Mouse (Mus musculus): ENCODE results near the gene Smurf1. TPM values are rescaled to one million over a fixed set of nuclear protein-coding genes. Genes with fewer than 3 reads are reported as not detected.
A peak's percentile ranks its signal among the peaks of the same experiment; 100 is the strongest.

The Smurf1 gene
- polyA plus RNA-seq (2016; fragmentation: Nextera tagmentation; extraction: Ambion mirVana) = 12.1 and 13.0 TPM in 2 replicates

DNA sequence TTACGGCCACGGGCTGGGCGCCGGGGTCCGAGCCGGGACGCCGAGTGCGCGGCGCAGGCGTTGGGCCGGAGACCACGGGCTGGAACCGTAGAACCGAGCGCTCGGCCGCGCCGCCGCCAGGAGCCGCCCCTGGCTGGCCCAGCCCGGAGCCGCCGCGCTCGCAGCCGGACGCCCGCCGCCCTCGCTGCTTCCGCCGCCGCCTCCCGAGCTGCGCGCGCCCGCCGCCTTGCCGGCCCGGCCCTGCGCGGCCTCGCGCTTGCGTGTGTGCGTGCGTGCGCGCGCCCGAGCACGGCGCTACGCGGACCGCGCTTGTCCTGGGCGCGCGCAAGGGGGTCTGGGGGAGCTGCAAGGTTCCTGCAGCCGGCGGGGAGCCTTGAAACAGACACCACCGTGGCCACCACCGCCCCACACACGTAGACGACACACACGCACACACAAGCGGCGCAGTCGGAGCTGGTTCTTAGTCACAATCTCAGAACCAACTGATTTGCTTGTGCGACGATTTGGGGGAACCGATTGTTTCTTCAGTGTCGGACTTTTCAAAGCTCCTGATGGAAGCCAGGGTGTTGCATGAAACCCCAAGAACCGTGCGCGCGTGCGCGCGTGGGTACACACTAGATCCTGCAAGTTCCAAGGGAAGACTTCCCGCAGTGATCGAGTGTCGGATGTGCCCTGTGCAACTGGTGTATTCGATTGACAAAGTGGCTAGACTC lies at the start of gene Smurf1:
Gene Smurf1 (minus strand): TSS at position 209 of the 713 bp plus-strand sequence.
- peak; percentile 91 for DNase-seq (ENCODE audit: extremely low spot score, low spot score)
- H3K4me3 ChIP-seq = peak within 1 kb of the TSS; percentile 87
- peaks cover 29% of the 10 kb centered on the region for H3K4me1 ChIP-seq
- 2% methylated on average over 89 of the region's 89 CpGs for WGBS
- peak within 1 kb of the TSS; percentile 95 for H3K27ac ChIP-seq
- H3K27me3 ChIP-seq (ENCODE audit: poor library complexity, severe bottlenecking) = peaks cover 18% of the 10 kb centered on the region
- H3K36me3 ChIP-seq (replicated peaks) = 0 out of 2 replicates have a peak, but pooled peaks cover 5% of the 10 kb centered on the region
- H3K9me3 ChIP-seq = no peaks in the 10 kb centered on the region

- no peaks in the 10 kb centered on the region; the same call in 1 of the 2 replicates for H3K4me1 ChIP-seq
- no peak overlapping the region for H3K4me3 ChIP-seq
- no peaks in the 10 kb centered on the region for H3K9me3 ChIP-seq
- no peak overlapping the region for H3K27ac ChIP-seq
- DNase-seq (ENCODE audit: extremely low spot score, low spot score) = no peak
- H3K36me3 ChIP-seq (replicated peaks) = no peaks in the 10 kb centered on the region
- 78% methylated on average over 1 of the region's 1 CpGs for WGBS
- H3K27me3 ChIP-seq (ENCODE audit: poor library complexity, severe bottlenecking) = no peaks in the 10 kb centered on the region
These were observed 48.6 kb upstream of the Smurf1 start for GRCm38 (mm10) chr5:145014278-145014677.

- DNase-seq (ENCODE audit: extremely low spot score, low spot score) = no peak
- H3K9me3 ChIP-seq = no peaks in the 10 kb centered on the region
- no peaks in the 10 kb centered on the region for H3K27me3 ChIP-seq (ENCODE audit: poor library complexity, severe bottlenecking)
- H3K4me1 ChIP-seq = no peaks in the 10 kb centered on the region; the same call in 1 of the 2 replicates
- 91% methylated on average over 15 of the region's 15 CpGs for WGBS
- no peaks in the 10 kb centered on the region for H3K36me3 ChIP-seq (replicated peaks)
- no peak overlapping the region for H3K27ac ChIP-seq
- H3K4me3 ChIP-seq = no peak overlapping the region
These were observed 43.4 kb upstream of the Smurf1 start for GRCm38 (mm10) chr5:145008878-145009659.

- DNase-seq (ENCODE audit: extremely low spot score, low spot score) = no peak
- Histone ChIP-seq H3K9me3 (no peaks in the 10 kb centered on the region), H3K36me3 (replicated peaks) (no peaks in the 10 kb centered on the region), H3K4me1 (no peaks in the 10 kb centered on the region; the same call in 1 of the 2 replicates), H3K27me3 (ENCODE audit: poor library complexity, severe bottlenecking) (no peaks in the 10 kb centered on the region), H3K4me3 (no peak overlapping the region), H3K27ac (no peak overlapping the region)
- WGBS = 86% methylated on average over 6 of the region's 6 CpGs
These were observed 39.9 kb upstream of the Smurf1 start for GRCm38 (mm10) chr5:145005596-145005995.

GRCm38 (mm10) chr5:145004495-145004894 lies 38.8 kb upstream of the Smurf1 start:
- Histone ChIP-seq H3K4me3 (no peak overlapping the region), H3K27me3 (ENCODE audit: poor library complexity, severe bottlenecking) (no peaks in the 10 kb centered on the region), H3K9me3 (no peaks in the 10 kb centered on the region), H3K36me3 (replicated peaks) (no peaks in the 10 kb centered on the region), H3K4me1 (no peaks in the 10 kb centered on the region), H3K27ac (no peak overlapping the region)
- no peak for DNase-seq (ENCODE audit: extremely low spot score, low spot score)
- 88% methylated on average over 9 of the region's 9 CpGs for WGBS

GRCm38 (mm10) chr5:145003362-145003761 lies 37.7 kb upstream of the Smurf1 start:
- Histone ChIP-seq H3K9me3 (no peaks in the 10 kb centered on the region), H3K36me3 (replicated peaks) (no peaks in the 10 kb centered on the region), H3K27ac (no peak overlapping the region), H3K4me1 (no peaks in the 10 kb centered on the region), H3K27me3 (ENCODE audit: poor library complexity, severe bottlenecking) (no peaks in the 10 kb centered on the region), H3K4me3 (no peak overlapping the region)
- WGBS = 82% methylated on average over 3 of the region's 3 CpGs
- no peak for DNase-seq (ENCODE audit: extremely low spot score, low spot score)

DNA sequence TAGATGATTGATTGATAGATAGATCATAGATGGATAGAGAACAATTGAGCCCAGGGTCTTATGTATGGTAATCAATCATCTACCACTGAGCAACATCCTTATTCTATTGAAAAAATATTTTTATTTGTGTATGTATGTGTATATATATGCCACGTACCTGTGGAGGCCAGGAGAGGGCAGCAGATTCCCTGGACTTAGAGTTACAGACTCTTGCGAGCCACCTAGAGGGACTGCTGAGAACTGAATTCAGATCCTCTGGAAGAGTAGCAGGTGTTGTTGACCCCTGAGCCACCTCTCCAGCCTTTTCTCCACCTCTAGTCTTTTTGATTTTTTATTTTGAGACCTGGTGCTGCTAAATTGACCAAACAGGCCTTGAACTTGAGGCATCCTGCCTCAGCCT lies 32.8 kb upstream of the Smurf1 start:
- H3K36me3 ChIP-seq (replicated peaks) = no peaks in the 10 kb centered on the region
- 38% methylated on average over 2 of the region's 2 CpGs for WGBS
- no peak for DNase-seq (ENCODE audit: extremely low spot score, low spot score)
- H3K9me3 ChIP-seq = no peaks in the 10 kb centered on the region
- H3K27me3 ChIP-seq (ENCODE audit: poor library complexity, severe bottlenecking) = no peaks in the 10 kb centered on the region
- no peaks in the 10 kb centered on the region for H3K4me1 ChIP-seq
- H3K4me3 ChIP-seq = no peak overlapping the region
- H3K27ac ChIP-seq = no peak overlapping the region

- no peak overlapping the region for H3K27ac ChIP-seq
- no peaks in the 10 kb centered on the region for H3K36me3 ChIP-seq (replicated peaks)
- H3K9me3 ChIP-seq = no peaks in the 10 kb centered on the region
- no peak for DNase-seq (ENCODE audit: extremely low spot score, low spot score)
- no peak overlapping the region for H3K4me3 ChIP-seq
- 87% methylated on average over 5 of the region's 5 CpGs for WGBS
- H3K4me1 ChIP-seq = no peaks in the 10 kb centered on the region; the same call in none of the 2 replicates
- H3K27me3 ChIP-seq (ENCODE audit: poor library complexity, severe bottlenecking) = no peaks in the 10 kb centered on the region
These were observed 24.8 kb upstream of the Smurf1 start for GRCm38 (mm10) chr5:144990481-144990880.

DNA sequence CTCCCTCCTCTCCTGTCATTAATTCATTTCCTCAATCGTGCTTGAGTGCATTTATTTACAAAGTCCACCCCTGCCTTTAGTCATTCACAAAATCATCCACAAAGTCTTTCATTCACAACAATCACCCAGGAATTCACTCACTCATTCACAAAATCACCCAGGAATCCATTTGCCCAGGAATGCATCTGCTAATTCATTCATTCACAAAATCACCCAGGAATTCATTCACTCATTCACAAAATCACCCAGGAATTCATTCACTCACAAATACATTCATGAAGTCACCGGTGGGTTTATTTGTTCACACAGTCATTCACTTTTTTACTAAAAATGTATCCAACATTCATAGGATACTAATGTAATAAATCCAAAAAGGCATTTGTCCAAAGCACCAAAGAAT lies 24.4 kb upstream of the Smurf1 start:
- no peaks in the 10 kb centered on the region; the same call in none of the 2 replicates for H3K4me1 ChIP-seq
- H3K9me3 ChIP-seq = no peaks in the 10 kb centered on the region
- no peaks in the 10 kb centered on the region for H3K36me3 ChIP-seq (replicated peaks)
- H3K27ac ChIP-seq = no peak overlapping the region
- no peak for DNase-seq (ENCODE audit: extremely low spot score, low spot score)
- H3K27me3 ChIP-seq (ENCODE audit: poor library complexity, severe bottlenecking) = no peaks in the 10 kb centered on the region
- no peak overlapping the region for H3K4me3 ChIP-seq
- 60% methylated on average over 2 of the region's 2 CpGs for WGBS

GRCm38 (mm10) chr5:144989061-144989405 lies 23.4 kb upstream of the Smurf1 start:
- Histone ChIP-seq H3K4me1 (no peaks in the 10 kb centered on the region; the same call in none of the 2 replicates), H3K27ac (no peak overlapping the region), H3K36me3 (replicated peaks) (no peaks in the 10 kb centered on the region), H3K4me3 (no peak overlapping the region), H3K9me3 (peaks cover 8% of the 10 kb centered on the region; the same call in 1 of the 2 replicates), H3K27me3 (ENCODE audit: poor library complexity, severe bottlenecking) (no peaks in the 10 kb centered on the region)
- 92% methylated on average over 4 of the region's 4 CpGs for WGBS
- DNase-seq (ENCODE audit: extremely low spot score, low spot score) = no peak

DNA sequence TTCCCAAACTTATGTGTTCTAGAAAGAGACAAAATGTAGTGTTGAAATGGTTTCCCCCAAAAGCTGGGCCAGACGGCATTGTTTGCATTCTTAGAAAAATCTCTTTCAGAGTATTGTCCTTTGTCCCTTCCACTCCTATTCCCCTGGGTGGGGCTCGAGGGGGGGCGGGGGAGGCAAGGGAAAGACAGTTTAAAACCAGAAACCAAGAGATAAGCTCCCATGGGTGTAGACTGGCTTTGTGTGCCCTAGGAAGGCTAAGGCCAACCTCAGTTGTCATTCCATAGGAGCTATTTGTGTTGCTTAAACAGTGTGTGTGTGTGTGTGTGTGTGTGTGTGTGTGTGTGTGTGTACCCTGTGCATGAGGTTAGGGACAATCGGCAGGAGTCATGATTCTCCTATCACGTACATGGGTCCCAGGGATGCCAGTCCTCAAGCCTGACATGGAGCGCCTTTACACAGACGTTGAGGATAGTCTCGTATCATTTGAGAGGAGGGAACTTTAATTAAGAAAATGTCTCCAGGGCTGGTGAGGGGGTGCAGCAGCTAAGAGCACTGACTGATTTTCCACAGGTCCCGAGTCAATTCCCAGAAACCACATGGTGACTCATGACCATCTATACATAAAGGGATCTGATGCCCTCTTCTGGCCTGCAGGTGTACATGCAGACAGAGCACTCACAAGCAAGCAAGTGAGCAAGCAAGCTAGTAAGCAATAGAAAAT lies 22.9 kb upstream of the Smurf1 start:
- DNase-seq (ENCODE audit: extremely low spot score, low spot score) = peak; percentile 33
- Histone ChIP-seq H3K27me3 (ENCODE audit: poor library complexity, severe bottlenecking) (no peaks in the 10 kb centered on the region), H3K9me3 (peaks cover 13% of the 10 kb centered on the region; the same call in 1 of the 2 replicates), H3K4me1 (no peaks in the 10 kb centered on the region; the same call in none of the 2 replicates), H3K27ac (no peak overlapping the region), H3K4me3 (no peak overlapping the region), H3K36me3 (replicated peaks) (no peaks in the 10 kb centered on the region)
- 63% methylated on average over 9 of the region's 9 CpGs for WGBS

- H3K9me3 ChIP-seq = peaks cover 18% of the 10 kb centered on the region; the same call in 1 of the 2 replicates
- no peaks in the 10 kb centered on the region for H3K36me3 ChIP-seq (replicated peaks)
- no peaks in the 10 kb centered on the region for H3K27me3 ChIP-seq (ENCODE audit: poor library complexity, severe bottlenecking)
- no peak for DNase-seq (ENCODE audit: extremely low spot score, low spot score)
- no peak overlapping the region for H3K27ac ChIP-seq
- no peak overlapping the region for H3K4me3 ChIP-seq
- H3K4me1 ChIP-seq = no peaks in the 10 kb centered on the region; the same call in none of the 2 replicates
- 92% methylated on average over 13 of the region's 13 CpGs for WGBS
These were observed 21.9 kb upstream of the Smurf1 start for GRCm38 (mm10) chr5:144987561-144987960.
